Mouse (Mus musculus) urinary bladder, postnatal 10 days (tissue): ENCODE measurements around the gene Sla2.
"Not testable (repeated sequence)": the region's sequence is repeated elsewhere in the genome, so short reads cannot be mapped to it uniquely, and the experiment has no call there.

Experiments
- DNase-seq: peaks from one replicate; pipeline ENCODE4 v3.0.0; 2022; ENCODE audit warnings: low spot score

Gene Sla2

DNA sequence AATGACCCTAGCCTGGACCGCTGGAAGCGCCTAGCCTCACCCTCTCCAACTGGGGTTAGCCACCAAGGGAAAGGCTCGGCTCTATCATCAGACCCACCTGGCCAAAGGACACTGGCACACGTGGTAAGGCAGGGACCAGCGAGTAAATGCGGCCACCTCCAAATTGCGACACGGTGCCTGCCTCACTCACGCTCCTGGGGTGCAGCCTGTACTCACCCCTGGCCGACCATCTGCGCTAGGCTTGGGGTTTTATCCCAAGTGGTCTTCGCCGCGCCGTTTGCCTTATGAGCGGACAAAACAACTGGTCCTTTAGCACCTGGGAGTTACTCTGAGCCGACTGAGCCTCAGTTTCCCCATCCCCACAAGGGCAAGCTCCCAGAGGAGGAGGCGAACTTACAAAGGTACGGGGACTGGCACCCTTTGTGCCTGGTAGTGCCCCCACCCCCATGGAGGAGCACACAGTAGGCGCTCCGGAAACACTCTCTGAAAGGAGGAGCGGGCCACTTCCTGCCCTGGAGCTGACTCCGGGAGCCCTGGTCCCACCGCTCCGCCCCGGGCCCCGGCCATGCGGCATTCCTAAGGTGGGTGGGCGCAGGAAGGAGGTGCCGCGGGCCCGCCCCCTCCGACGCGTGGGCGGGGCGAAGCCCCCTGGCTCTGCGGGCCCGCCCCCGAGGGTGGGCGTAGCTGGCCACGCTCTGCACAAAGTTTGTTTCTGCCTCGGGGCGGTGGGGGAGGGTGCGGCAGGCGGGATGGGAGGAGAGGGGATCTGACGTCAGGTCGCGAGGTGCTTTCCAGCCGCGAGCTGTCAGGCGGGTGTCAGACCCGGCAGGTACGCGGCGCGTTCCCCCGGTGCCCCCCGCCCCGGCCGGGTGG is 47.4 kb downstream of the Sla2 start, which contains the start of gene Tgif2:
Gene Tgif2, plus strand, starts transcription at position 689 of the 873 bp plus-strand sequence.
- peak; percentile 45 for DNase-seq

DNA sequence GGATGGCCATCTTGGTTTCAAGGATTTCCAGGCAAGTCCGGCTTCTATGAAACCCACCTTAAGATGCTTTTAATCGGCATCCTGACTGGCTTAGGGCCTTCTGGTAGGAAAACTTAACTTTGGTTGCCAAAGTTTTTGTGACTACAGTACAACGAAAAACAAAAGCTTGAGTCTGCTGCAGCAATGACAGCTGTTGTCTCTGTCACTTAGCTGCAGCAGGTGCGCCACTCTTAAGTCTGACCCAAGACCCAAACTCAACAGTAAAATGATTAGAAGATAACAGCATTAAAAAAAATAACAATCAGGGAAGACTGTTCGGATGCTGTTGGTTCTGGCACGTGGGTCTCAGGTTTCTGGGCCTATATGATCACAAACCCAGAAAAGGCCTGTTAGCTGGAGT is 48.2 kb downstream of the Sla2 start:
- DNase-seq: no peak

DNA sequence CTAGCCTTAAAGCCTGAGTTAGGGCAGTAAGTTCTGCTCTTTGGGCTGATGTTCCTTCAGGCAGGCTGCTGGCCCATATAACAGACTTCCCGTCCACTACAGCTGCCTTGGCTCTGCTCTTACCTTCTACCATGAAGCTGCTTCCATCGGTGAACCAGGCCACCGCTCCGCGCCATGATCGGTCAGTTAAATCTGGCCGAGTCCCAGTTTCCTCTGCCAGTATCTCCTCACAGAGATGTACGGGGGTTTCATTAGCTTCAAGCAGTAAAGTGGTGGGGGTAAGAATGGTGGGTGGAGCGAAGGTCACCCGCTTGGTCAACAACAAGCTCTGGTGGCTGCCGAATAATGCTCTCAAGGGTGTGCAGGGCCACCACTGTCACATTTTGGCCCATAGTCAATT is 52.7 kb downstream of the Sla2 start:
- no peak for DNase-seq

DNA sequence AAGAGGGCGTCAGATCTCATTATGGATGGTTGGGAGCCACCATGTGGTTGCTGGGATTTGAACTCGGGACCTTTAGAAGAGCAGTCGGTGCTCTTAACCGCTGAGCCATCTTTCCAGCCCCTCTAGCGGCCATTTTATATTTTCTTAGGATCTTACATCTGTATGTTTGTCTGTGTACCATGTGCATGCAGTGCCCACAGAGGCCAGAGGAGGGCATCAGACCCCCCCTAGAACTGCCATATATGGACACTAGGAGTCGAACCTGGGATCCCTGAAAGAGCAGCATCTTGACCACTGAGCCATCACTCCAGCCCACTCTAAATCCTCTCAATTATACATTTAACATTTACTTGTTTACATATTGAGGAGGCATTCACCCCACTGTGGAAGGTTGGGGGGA is 61.9 kb downstream of the Sla2 start:
- DNase-seq: not testable (repeated sequence)
